Mouse (Mus musculus): Measurements from ENCODE around the gene Tbc1d10a.

Tbc1d10a gene

DNA sequence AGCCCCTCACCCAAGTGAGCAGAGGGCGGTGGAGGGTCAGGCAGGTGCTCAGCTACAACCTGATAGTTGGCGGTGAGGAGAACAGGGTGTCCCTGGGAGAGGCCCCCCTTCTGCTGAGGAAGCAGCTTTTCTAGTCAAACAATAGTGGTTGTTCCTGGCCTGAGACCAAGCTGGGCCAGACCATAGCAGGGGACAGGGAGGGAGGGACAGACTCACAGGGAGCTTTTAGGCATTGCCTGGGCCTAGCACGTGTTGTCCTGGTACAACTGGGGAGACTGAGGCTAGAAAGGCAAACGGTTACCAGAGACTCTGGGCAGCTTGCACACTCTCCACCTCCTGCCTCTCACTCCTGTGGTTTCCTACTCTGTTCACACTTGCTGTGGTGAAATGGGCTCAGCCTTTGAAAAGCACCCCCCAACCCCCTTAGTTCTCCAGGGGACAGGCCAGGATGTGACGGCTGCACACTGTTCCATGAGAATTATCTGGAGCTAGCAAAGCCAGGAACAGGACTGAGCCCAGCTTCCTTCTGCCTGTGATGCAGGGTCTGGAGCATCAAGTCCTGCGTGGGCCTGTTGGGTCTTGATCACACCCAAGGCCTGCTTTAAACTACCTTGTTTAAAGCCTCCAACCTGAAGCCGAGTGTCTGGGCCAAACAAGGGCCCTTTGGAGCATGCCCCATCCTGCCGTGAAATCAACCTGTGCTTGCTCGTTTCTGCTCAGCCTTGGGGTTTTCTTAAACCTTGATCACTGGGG is 29.8 kb downstream of the Tbc1d10a start:
- no peak for DNase-seq (ENCODE audit: low read depth)

DNA sequence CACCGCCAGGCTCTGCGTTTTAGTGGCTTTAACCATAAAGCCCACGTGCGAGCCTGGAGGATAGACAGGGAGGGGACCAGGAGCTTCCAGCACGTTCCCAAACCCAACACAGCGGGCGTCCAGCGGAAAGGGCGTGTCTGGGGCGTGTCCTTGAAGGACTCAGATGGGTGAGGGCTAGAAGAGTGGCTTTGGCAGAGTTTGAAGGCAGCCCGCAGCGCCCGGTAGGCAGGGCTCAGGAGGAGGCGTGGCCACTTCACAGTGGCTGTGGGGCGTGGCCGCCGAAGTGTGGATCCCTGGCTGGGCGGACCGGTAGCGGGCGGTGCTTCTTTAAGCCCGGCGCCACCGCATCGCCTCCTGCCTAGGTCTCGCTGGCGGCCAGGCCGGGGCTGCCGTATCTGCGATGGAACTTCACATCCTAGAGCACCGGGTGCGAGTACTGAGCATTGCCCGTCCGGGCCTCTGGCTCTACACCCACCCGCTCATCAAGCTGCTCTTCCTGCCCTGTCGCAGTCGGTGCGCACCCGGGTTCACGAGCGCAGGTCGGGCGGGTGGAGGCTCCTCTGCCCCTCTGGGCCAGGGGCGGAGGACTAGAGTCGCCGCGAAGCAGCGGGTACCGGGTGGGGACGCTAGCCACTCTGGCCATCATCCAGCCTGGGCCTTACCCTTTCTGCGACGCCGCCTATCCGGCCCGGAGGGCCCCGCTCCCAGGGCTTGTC is 31.5 kb downstream of the Tbc1d10a start, which contains the start of gene Castor1:
Castor1 (plus strand) TSS at position 312 of the 716 bp plus-strand sequence.
- DNase-seq (ENCODE audit: low read depth): peak; percentile 95

- DNase-seq (ENCODE audit: low read depth): no peak
Measured at GRCm38 (mm10) chr11:4218637-4219036, 32.0 kb downstream of the Tbc1d10a start.

DNA sequence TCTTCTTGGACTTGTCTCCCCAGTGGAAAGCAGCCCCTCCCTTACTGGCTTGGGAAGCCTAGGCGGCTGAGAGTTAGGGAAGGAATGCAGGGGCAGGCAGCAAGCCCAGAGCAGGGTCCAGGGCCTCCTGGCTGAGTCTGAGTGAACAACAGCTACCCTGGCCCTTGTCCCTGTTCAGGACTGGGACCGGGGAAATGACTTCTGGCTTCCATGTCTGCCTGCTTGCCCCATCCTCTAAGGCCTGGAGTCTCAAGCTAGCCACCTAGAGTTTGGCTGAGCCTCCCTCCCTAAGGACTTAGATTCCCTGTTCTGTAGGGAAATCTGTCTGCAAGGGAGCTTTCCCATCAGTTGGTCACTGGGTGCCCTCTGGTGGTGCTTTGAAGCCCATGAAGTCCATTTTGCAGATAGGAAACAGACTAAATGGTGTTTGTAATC is 32.7 kb downstream of the Tbc1d10a start:
- DNase-seq (ENCODE audit: low read depth): peak; percentile 81

DNA sequence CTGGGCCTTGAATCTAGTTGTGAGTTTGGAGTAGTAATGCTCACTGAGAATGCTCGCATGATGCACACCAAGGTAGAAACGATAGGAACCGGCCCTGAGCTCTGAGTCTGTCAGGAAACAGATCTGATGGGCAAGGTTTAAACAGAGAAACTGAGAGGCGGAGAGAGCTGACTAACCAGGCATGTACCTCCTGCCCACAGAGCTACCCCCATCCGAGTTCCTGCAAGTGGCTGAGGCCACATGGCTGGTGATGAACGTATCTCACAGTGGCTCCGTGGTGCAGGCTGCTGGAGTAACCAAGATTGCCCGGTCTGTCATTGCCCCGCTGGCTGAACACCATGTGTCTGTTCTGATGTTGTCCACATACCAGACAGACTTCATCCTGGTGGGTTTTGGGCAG is 33.3 kb downstream of the Tbc1d10a start:
- DNase-seq (ENCODE audit: low read depth): peak; percentile 64

- peak; percentile 92 for DNase-seq (ENCODE audit: low read depth)
Measured at GRCm38 (mm10) chr11:4220443-4221400, 34.1 kb downstream of the Tbc1d10a start.

DNA sequence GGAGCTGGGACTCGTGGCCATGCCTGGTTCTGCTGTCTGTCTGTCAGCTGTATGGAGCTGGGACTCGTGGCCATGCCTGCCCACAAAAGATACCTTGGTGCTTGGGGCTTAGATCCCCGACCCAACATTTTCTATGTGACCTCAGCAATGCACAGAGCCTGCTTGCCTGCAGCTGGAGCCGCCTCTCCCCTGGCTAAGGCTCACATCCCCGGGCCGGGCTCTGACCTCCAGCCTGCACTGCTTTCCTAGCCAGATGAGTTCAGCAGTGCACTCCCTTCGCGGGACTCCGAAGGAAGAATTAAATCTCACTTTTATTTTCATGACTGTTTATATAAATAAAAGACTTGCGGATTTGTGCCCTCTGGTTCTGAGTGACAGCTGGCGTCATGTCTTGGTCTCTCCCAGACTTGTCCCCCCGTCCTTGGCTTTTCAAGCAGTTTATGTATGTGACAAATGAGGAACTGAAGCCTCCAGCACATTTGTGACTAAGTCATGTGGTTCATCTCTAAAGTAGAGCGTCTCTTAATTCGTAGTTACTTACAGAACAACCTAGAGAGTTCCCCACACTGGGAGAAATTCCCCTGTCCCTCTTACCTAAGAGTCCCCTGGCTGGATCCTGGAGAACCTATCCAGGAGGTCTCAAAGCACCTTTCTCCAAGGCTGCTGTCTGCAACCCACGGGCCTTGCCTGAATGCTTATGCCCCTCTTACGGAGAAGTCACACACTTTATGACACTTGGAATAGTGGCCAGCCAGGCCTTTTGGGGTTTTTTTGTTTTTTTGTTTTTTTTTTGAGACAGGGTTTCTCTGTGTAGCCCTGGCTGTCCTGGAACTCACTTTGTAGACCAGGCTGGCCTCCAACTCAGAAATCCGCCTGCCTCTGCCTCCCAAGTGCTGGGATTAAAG is 35.7 kb downstream of the Tbc1d10a start:
- DNase-seq (ENCODE audit: low read depth): no peak

DNA sequence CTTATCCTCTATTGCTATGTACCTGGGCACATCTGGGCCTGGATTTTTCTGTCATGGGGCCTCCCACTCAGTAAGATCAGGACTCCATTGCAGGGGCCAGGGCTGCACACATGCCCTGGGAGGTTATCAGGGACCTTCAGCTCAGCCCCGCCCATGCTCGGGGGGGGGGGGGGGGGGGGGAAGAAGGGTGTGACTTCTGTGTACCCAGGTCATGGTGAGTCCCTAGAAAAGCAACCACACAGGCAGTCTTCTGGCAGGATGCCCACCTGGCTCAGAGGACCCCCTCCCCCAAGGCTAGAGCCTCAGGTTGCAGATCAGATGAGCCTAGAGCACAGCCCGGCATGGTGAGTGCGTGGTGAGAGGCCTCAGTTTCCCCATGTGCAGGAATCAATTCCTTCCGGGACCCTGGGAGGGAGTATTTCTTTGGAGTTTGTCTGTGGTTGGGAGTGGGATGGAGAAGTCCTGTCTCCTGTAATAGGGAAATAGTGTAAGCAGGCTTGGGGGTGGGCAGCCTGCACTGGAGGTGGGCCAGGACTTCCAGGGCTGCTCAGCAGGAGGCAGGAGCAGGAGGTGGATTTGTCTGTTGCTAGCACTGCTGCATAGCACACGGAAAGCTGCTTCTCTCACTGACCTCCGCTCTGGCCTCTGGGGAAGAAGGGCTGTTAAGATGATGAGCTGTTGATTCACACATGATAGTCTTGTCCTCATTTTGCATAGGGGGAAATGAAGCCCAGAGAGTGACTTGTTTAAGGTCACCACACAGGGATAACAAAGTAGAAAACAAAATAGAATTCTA is 37.0 kb downstream of the Tbc1d10a start:
- peak; percentile 68 for DNase-seq (ENCODE audit: low read depth)

DNA sequence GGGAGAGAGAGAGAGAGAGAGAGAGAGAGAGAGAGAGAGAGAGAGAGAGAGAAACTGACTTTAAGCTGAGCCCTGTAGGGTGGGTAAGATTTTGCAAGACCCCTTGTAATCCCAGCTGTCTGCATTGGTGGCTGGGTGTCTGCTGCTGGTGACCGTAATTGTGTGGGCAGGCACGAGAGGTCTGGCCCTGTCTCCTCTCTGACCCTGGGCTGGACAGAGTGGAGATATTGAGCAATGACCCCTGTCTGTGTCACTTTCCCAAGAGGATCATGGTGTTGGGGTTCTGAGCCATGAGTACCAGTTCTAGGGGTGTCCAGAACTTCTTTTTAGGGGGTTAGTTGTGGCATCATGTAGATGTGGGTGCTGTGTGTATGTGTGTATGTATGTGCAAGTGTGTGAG is 37.6 kb downstream of the Tbc1d10a start:
- no peak for DNase-seq (ENCODE audit: low read depth)

- no peak for DNase-seq (ENCODE audit: low read depth)
Measured at GRCm38 (mm10) chr11:4226569-4227325, 40.2 kb downstream of the Tbc1d10a start.

- no peak for DNase-seq (ENCODE audit: low read depth)
Measured at GRCm38 (mm10) chr11:4228463-4228862, 41.9 kb downstream of the Tbc1d10a start.

DNA sequence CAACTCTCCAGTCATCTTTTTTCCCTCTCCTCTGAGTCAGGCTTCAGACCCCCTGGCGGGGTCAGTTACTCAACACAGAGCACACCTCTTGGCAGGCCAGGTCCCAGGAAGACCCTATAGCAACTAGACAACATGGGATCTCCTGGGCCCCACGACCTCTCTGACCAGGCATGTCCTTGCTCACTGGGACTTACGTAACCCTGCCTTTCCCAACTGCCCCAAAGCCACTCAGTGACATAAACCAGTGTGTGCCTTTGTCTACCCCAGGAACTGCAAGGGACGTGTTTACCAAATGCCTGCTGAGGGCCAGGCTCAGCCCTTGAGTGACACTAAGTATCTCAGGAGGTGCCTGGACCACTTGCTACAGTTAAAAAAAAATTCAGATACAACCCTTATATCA is 43.3 kb downstream of the Tbc1d10a start:
- no peak for DNase-seq (ENCODE audit: low read depth)

DNA sequence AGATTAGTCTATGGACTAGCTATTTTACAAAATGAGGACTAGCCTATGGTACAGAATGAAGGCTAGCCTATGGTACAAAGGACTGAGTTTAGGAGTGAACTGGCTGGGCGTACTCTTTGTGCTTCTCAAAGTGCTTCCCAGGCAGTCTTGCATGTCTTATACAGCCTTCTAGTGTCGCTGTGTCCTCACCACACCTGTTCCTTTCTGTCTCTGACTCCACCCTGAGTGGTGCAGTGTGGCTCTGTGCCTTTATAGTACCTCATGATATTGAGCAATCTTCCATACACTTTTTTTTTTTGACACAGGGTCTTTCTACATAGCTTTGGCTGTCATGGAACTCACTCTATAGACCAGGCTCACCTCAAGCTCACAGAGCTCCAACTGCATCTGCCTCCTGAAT is 44.8 kb downstream of the Tbc1d10a start:
- no peak for DNase-seq (ENCODE audit: low read depth)

DNA sequence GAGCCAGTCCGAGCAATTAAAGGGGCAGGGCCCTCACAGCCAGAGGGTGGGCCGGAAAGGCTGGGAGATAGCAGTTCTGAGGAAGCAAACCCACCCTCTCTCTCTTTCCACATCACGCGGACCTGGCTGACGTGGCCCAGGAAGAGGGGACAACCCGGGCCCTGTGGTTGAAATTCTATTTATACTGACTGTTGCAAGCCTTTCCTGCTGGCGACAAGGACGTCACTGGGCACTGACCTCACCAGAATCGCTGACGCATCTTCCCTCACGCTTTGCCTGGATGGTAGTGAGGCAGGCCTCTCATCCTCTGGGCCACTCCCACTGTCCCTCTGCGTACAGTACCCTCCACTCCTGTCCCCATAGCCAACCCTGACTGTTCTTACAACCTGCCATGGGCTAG is 46.1 kb downstream of the Tbc1d10a start:
- no peak for DNase-seq (ENCODE audit: low read depth)

DNA sequence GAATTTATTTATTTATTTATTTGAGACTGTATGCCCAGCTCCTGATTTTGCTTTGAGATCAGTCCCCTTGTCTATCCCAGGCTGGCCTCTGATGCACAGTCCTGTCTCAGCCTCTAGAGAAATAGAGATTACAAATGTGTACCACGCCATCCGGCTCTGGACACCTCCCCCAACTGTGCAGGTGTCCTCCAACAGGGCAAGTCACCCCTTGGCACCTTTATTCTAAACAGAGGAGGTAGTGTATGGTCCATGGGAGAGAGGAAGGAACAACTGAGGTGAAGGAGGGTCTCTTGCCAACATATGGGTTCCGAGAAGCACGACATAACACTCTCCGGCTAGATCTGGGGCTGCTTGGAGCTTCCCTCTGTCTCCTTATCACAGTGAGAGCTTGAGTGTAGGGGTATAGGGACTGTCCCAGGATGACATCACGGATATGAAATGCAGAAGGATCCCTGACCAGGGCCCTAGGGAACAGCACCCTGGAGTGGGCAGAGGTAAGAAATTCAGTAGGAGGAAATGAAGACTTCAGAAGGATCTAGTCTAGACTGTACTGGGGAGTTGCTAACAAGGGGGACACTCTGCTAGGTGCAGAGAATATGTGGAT is 48.6 kb downstream of the Tbc1d10a start:
- DNase-seq (ENCODE audit: low read depth): no peak

DNA sequence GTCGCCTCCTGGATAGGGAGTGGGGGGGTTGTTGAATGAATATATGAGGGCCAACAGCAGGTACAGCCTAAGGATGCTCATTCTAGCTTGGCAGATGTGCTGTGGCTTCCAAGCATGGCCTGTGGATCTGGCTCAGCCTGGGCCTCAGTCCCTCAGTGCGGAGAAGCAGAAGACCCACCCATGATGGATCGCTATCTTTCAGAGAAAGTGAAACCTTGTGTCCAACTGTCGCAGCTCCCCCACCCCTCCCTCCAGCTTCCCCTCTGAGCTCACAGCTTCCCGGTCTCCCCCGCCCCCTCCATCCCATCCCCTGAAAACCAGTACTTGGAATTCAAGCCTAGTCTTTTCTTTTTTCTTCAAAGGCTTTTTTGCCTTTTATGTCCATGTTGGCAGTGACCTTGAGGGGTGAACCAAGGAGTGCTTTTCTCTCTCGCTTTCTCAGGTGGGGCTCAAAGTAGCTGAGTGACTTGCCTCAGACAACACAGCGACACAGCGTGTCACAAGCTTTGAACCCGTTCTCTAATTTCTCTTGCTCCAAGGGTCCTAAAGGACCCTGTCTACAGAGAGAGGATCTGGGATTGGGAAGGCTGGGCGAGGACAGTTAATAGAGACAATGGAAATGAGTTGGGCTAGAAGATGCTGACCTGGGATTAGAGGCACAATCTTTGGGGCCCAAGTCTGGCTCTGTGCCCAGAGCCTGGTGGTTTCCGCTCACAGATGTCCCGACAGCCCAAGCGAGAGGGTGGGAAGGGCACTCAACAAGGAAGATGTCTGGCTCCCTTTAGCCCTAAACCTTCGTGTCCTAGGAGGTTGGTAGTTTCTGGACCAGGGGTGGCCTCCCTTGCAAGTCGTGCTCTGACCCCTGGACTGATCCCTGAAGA is 49.3 kb downstream of the Tbc1d10a start, which contains the start of gene Osm:
Osm (plus strand) TSS at position 756 of the 881 bp plus-strand sequence.
- peak; percentile 85 for DNase-seq (ENCODE audit: low read depth)

DNA sequence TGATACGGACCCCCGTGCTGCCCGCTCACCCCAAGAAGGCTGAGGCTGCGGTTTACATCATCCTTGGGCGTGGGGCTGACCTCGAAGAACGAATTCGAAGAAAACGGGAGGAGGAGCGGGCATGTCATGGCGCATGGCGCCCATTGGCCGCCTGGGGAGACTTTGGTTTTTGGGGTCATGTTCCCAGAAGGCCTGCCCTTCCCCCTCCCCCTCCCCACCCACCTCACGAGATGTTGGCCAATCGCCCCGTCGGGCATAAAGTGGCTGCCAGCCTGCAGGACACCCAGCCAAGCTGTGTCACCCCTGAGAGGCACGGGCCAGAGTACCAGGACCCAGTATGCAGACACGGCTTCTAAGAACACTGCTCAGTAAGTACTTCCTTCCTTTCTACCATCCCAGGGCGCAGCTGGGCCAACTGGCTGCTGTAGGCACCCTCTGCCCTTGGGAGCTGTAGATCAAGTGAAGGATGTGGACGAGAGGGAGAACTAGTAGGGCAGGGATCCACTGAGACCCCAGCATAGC is 50.0 kb downstream of the Tbc1d10a start:
- DNase-seq (ENCODE audit: low read depth): peak; percentile 77

Data from induced T-regulatory cell, adult 2 months (primary cell).